Mouse (Mus musculus): Measurements from ENCODE around the gene Nek2. TPM values are rescaled to one million over a fixed set of nuclear protein-coding genes. Genes with fewer than 3 reads are reported as not detected.

The Nek2 gene
- polyA plus RNA-seq, 1 experiment from 2014 or later = 27.2 TPM

DNA sequence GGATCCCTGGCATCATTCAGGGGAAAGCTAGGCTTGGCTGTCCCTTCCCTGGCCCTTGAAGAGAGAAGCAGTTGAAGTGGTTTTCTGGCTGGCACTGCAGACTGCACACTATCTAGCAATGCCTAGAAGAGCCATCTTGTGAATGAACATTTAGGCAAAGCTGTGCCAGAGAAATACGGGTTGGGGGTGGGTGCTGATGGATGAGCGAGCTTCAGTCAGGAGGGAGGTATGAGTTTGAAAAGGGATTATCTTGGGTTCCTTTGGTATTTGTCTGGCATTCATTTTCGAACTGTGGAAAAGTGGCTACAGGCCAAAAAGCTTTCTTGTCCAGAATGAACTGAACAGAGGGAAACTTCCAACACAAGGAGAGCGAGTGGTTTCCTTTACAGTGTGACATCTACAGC lies 57.3 kb downstream of the Nek2 start:
- no peaks in the 10 kb centered on the region for H3K36me3 ChIP-seq (ENCODE audit: control insufficient read depth, insufficient read depth)
- no peak overlapping the region for H3K4me2 ChIP-seq (ENCODE audit: low read depth, low read length)
- H3K9me3 ChIP-seq (replicated peaks; ENCODE audit: control insufficient read depth, low read length) = no peaks in the 10 kb centered on the region
- peaks cover 50% of the 10 kb centered on the region for H3K4me1 ChIP-seq (ENCODE audit: control insufficient read depth, low read depth, low read length)
- H3K27ac ChIP-seq (ENCODE audit: low read length) = no peak overlapping the region
- no peak overlapping the region for H3K4me3 ChIP-seq (ENCODE audit: low read depth, low read length)
- H3K9ac ChIP-seq (ENCODE audit: low read depth, low read length) = no peak overlapping the region
- H3K27me3 ChIP-seq (ENCODE audit: control insufficient read depth, insufficient read depth, low read depth, low read length) = no peaks in the 10 kb centered on the region; the same call in 1 of the 2 replicates
- no peak for ATAC-seq (ENCODE audit: low read depth)
- 67% methylated on average over 4 of the region's 4 CpGs for WGBS (ENCODE audit: insufficient replicate concordance)

GRCm38 (mm10) chr1:191880247-191880646 lies 59.0 kb downstream of the Nek2 start:
- peak; percentile 68 for ATAC-seq (ENCODE audit: low read depth)
- Histone ChIP-seq H3K4me2 (ENCODE audit: low read depth, low read length) (no peak overlapping the region), H3K9ac (ENCODE audit: low read depth, low read length) (no peak overlapping the region), H3K4me1 (ENCODE audit: control insufficient read depth, low read depth, low read length) (peaks cover 52% of the 10 kb centered on the region), H3K27me3 (ENCODE audit: control insufficient read depth, insufficient read depth, low read depth, low read length) (no peaks in the 10 kb centered on the region), H3K27ac (ENCODE audit: low read length) (no peak overlapping the region; the same call in 1 of the 2 replicates), H3K4me3 (ENCODE audit: low read depth, low read length) (no peak overlapping the region), H3K36me3 (ENCODE audit: control insufficient read depth, insufficient read depth) (no peaks in the 10 kb centered on the region), H3K9me3 (replicated peaks; ENCODE audit: control insufficient read depth, low read length) (no peaks in the 10 kb centered on the region)
- 51% methylated on average over 3 of the region's 3 CpGs for WGBS (ENCODE audit: insufficient replicate concordance)

DNA sequence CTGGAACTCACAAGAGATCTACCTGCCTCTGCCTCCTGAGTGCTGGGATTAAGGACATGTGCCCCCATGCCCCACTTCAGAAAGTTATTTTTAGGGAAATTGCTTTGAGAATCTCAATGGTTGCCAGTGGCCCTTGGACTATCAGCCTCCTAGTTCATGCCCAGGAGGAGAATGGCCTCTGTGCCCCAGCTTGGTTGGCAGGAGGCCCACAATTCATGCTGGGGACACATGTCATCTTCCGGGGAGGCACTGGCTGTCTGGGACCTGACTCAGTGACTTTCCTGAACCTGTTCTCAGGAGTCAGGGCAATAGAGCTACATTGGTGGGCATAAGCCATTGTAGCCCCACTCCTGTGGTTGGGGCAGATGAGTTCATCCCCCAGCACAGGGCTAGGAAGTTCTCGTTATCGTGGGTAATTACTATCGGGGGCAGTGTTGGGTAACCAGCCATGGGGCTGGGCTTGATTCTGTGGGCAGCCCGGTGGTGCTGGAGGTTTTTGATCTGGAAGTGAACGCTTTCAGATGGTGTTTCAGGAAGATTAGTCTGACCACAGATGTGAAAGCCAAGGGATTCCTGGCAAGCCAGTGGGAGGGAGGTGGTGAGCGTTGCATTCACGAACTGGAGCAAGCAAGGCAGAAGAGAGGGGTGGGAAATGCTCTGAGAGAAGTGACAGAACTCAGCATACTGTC lies 59.8 kb downstream of the Nek2 start:
- Histone ChIP-seq H3K9me3 (replicated peaks; ENCODE audit: control insufficient read depth, low read length) (no peaks in the 10 kb centered on the region), H3K9ac (ENCODE audit: low read depth, low read length) (no peak overlapping the region), H3K27ac (ENCODE audit: low read length) (no peak overlapping the region), H3K36me3 (ENCODE audit: control insufficient read depth, insufficient read depth) (no peaks in the 10 kb centered on the region), H3K4me2 (ENCODE audit: low read depth, low read length) (peak overlapping the region; percentile 35; the same call in 1 of the 2 replicates), H3K4me1 (ENCODE audit: control insufficient read depth, low read depth, low read length) (peaks cover 48% of the 10 kb centered on the region), H3K4me3 (ENCODE audit: low read depth, low read length) (no peak overlapping the region), H3K27me3 (ENCODE audit: control insufficient read depth, insufficient read depth, low read depth, low read length) (no peaks in the 10 kb centered on the region)
- 19% methylated on average over 8 of the region's 8 CpGs for WGBS (ENCODE audit: insufficient replicate concordance)
- no peak for ATAC-seq (ENCODE audit: low read depth)

DNA sequence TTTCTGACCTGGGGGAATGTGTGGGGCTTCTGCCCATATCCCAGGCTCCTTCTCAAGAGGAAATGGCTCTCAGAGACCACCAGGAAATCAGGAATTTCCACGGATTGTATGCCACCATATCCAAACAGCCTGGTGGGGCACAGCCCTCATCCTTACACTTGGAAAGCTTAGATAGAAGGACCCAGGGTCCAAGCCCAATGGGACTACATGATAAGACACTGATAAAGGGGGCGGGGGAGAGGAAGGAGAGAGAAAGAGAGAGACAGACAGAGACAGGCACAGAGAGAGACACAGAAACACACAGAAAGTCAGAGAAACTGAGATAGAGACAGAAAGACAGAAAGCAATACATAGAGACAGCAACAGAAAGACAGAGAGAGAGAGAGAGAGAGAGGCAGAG lies 60.4 kb downstream of the Nek2 start:
- Histone ChIP-seq H3K9ac (ENCODE audit: low read depth, low read length) (0 out of 2 replicates have a peak overlapping the region, but pooled peaks have one; percentile 15), H3K27me3 (ENCODE audit: control insufficient read depth, insufficient read depth, low read depth, low read length) (no peaks in the 10 kb centered on the region), H3K36me3 (ENCODE audit: control insufficient read depth, insufficient read depth) (no peaks in the 10 kb centered on the region), H3K4me3 (ENCODE audit: low read depth, low read length) (no peak overlapping the region), H3K4me2 (ENCODE audit: low read depth, low read length) (peak overlapping the region; percentile 35; the same call in 1 of the 2 replicates), H3K9me3 (replicated peaks; ENCODE audit: control insufficient read depth, low read length) (no peaks in the 10 kb centered on the region), H3K4me1 (ENCODE audit: control insufficient read depth, low read depth, low read length) (peaks cover 48% of the 10 kb centered on the region), H3K27ac (ENCODE audit: low read length) (no peak overlapping the region)
- 19% methylated on average over 2 of the region's 2 CpGs for whole genome bisulfite sequencing (ENCODE audit: insufficient replicate concordance)
- ATAC-seq (ENCODE audit: low read depth) = peak; percentile 59

Other genes with a start within 250 kb of the Nek2 start
- 25.5 and 28.5 TPM in 2 replicates for gene Dtl, start 245.9 kb upstream of the Nek2 start, polyA plus RNA-seq (2015; fragmentation: Nextera tagmentation; extraction: Ambion mirVana)
- 17.3 and 18.9 TPM in 2 replicates for gene Ints7, start 245.8 kb upstream of the Nek2 start, polyA plus RNA-seq (2015; fragmentation: Nextera tagmentation; extraction: Ambion mirVana)
- 4.5 and 5.3 TPM in 2 replicates for gene Lpgat1, start 103.6 kb upstream of the Nek2 start, polyA plus RNA-seq (2015; fragmentation: Nextera tagmentation; extraction: Ambion mirVana)
- gene Slc30a1, start 85.3 kb downstream of the Nek2 start, polyA plus RNA-seq (2015; fragmentation: Nextera tagmentation; extraction: Ambion mirVana) = 0.86 and 1.1 TPM in 2 replicates
- 0.04 and 0.18 TPM in 2 replicates for gene Rd3, start 155.9 kb downstream of the Nek2 start, polyA plus RNA-seq (2015; fragmentation: Nextera tagmentation; extraction: Ambion mirVana)